Mouse (Mus musculus) stomach, embryonic 16.5 days (tissue): ENCODE measurements around the gene A230050P20Rik. TPM values are rescaled to one million over a fixed set of nuclear protein-coding genes. Genes with fewer than 3 reads are reported as not detected.

Source experiments
- ATAC-seq: fragments of 200-750 bp; cut with Nextera tagmentation; 2 replicates; pipeline ENCODE4 v1.8.0; 2017; ENCODE audit warnings: moderate number of reproducible peaks, moderate TSS enrichment; ENCODE audit not compliant: insufficient read depth, low FRiP score
- H3K27ac ChIP-seq: fragments of 300-500 bp; sonication (generic); 2 replicates; pipeline ENCODE4 v1.5.1; 2014; ENCODE audit warnings: low read length
- H3K27me3 ChIP-seq: fragments of 300-500 bp; sonication (generic); 2 replicates; pipeline ENCODE4 v1.6.1; 2014; ENCODE audit warnings: low read length, control low read depth, mixed read lengths; ENCODE audit not compliant: control insufficient read depth, insufficient read depth
- H3K36me3 ChIP-seq: fragments of 300-500 bp; sonication (generic); 2 replicates; pipeline ENCODE4 v1.6.1; 2014; ENCODE audit warnings: low read length; ENCODE audit not compliant: control insufficient read depth, insufficient read depth
- H3K4me1 ChIP-seq: fragments of 300-500 bp; sonication (generic); 2 replicates; pipeline ENCODE4 v1.6.1; 2014; ENCODE audit warnings: low read length, control low read depth, mixed read lengths; ENCODE audit not compliant: control insufficient read depth, insufficient read depth
- H3K4me2 ChIP-seq: fragments of 300-500 bp; sonication (generic); 2 replicates; pipeline ENCODE4 v1.6.1; 2014; ENCODE audit warnings: low read depth, low read length, mixed read lengths
- H3K4me3 ChIP-seq: fragments of 300-500 bp; sonication (generic); replicated peaks from 2 replicates; pipeline ENCODE4 v1.5.1; 2014; ENCODE audit warnings: mild to moderate bottlenecking, low read length
- H3K9ac ChIP-seq: fragments of 300-500 bp; sonication (generic); 2 replicates; pipeline ENCODE4 v1.6.1; 2014; ENCODE audit warnings: low read length
- H3K9me3 ChIP-seq: fragments of 300-500 bp; sonication (generic); replicated peaks from 2 replicates; pipeline ENCODE4 v1.6.1; 2016; ENCODE audit warnings: low read length, control low read depth; ENCODE audit not compliant: control insufficient read depth
- WGBS: fragments of 180-500 bp; shearing (Covaris S2); extraction: QIAGEN DNeasy Blood & Tissue Kit; methylation state at CpG from one replicate; pipeline ENCODE4 v1.1.7; 2014; 5-methylcytosine and 5-hydroxymethylcytosine counted together
- polyA plus RNA-seq: library from polyadenylated mRNA; unstranded; fragments of >200 nt; fragmentation: Nextera tagmentation; extraction: Ambion mirVana; gene quantifications from 2 replicates; pipeline ENCODE4 v1.2.1, GENCODE M21; 2015

A230050P20Rik gene
- polyA plus RNA-seq, 1 experiment from 2014 or later: 16.8 TPM

DNA sequence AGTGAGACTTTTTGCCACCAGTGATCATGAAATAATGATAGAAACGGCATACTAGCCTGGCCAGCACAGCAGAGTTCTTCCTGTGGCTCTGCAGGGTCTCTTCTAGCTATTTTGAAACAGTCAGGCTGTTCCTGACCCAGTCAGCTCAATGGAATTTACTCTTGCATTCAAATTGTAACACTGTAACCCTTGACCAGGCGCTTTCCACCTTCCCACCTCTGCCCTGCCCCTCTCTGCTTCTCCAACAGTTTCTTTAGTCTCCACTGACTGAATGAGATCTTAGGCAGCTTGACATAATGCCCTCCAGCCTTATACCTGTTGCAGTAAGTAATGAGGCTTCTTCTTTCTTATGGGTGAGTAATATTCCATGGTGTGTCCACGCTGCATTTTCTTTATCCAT lies 1.6 kb upstream of the A230050P20Rik start:
- Histone ChIP-seq H3K4me1 (no peaks in the 10 kb centered on the region; the same call in 1 of the 2 replicates), H3K9ac (no peak overlapping the region), H3K9me3 (no peaks in the 10 kb centered on the region), H3K36me3 (no peaks in the 10 kb centered on the region), H3K27me3 (peaks cover 10% of the 10 kb centered on the region; the same call in 1 of the 2 replicates), H3K4me2 (no peak overlapping the region), H3K27ac (no peak overlapping the region), H3K4me3 (no peak overlapping the region)
- 66% methylated on average over 3 of the region's 3 CpGs for WGBS
- no peak for ATAC-seq

DNA sequence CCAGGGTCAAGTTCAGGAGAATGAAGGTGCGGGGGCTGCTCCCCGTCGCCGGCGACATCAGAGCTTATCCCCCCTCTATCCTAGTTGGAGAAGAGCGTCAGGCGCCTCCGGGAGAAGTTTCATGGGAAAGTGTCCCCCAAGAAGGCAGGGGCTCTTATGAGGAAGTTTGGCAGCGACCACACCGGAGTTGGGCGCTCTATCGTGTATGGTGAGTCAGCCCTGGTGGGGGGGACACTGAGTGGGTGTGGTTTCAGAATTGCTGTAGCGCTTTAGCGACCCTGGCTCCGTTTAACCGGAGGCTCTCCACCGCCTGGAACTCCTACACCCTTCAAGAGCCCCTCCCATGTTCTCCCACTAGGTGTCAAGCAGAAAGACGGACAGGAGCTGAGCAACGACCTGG lies 804 bp downstream of the A230050P20Rik start:
- Histone ChIP-seq H3K4me2 (peak overlapping the region; percentile 76), H3K27ac (no peak overlapping the region), H3K4me1 (no peaks in the 10 kb centered on the region; the same call in 1 of the 2 replicates), H3K27me3 (peaks cover 10% of the 10 kb centered on the region; the same call in 1 of the 2 replicates), H3K4me3 (peak overlapping the region; percentile 65), H3K9me3 (no peaks in the 10 kb centered on the region), H3K36me3 (no peaks in the 10 kb centered on the region), H3K9ac (peak overlapping the region; percentile 79)
- no peak for ATAC-seq
- 4% methylated on average over 19 of the region's 19 CpGs for WGBS

DNA sequence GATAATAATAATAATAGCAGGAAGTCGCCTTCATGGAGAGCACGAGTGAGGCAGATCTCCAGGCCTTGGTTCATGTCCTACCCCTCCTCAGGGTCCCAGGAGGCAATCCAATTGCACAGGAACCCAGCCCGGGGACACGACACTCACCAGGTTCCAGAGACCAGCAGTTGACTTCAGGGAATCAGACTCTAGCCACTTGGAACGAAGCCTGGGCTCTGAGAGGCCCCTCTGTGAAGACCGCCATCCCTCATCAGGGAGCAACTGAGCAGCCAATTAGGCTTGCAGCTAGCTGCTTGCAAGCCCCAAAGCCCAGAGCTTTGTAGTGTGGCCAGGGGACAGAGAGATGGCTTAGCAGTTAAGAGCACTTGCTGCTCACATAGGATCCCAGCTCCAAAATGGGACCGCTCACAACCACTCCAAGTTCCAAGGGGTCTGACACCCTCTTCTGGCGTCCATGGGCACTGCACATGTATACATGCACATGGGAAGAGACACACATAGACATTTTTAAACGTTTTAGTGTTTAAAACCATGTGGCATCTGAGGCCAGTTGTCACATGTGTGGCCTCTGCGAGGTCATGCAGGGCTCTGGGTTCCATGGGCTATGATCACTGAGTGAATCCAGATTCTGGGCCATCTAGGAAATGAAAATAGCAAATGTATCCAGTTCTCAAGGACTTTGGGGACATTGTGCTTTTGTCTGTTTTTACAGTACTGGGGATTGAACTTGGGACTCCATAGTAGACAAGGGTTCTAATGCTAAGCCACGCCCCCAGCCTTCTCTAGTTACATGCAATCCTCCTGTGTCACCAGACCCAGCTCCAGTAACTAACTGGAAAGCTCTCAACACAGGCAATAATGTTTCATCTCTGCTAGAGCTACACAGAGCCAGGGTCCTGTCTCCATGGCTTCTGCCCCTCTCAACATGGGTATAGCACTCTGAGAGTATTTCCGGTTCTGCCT lies 2.0 kb downstream of the A230050P20Rik start:
- H3K4me2 ChIP-seq: no peak overlapping the region
- 72% methylated on average over 12 of the region's 12 CpGs for WGBS
- H3K27me3 ChIP-seq: peaks cover 10% of the 10 kb centered on the region; the same call in 1 of the 2 replicates
- H3K36me3 ChIP-seq: no peaks in the 10 kb centered on the region
- no peak for ATAC-seq
- no peaks in the 10 kb centered on the region; the same call in 1 of the 2 replicates for H3K4me1 ChIP-seq
- no peaks in the 10 kb centered on the region for H3K9me3 ChIP-seq
- no peak overlapping the region for H3K9ac ChIP-seq
- no peak overlapping the region for H3K27ac ChIP-seq
- H3K4me3 ChIP-seq: no peak overlapping the region

DNA sequence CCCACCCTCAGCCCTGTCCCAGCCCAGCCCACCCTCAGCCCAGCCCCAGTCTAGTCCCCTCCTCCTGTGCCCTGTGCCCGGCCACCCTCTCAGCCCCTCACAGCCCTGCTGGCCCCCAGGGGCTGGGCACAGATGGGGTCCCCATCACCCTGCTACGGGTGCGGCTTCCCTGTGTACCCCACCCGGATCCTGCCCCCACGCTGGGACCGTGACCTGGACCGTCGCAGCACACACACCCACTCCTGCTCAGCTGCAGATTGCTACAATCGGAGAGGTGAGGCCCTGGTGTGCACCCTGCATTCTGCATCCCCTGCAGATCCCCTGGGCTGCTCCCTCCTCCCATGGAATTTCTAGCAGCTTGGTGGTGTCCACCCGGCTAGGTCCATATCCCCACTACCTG lies 4.5 kb downstream of the A230050P20Rik start:
- H3K9me3 ChIP-seq: no peaks in the 10 kb centered on the region
- H3K9ac ChIP-seq: no peak overlapping the region
- H3K27ac ChIP-seq: no peak overlapping the region
- H3K27me3 ChIP-seq: peaks cover 6% of the 10 kb centered on the region; the same call in 1 of the 2 replicates
- H3K4me2 ChIP-seq: no peak overlapping the region
- peaks cover 4% of the 10 kb centered on the region for H3K4me1 ChIP-seq
- no peaks in the 10 kb centered on the region for H3K36me3 ChIP-seq
- ATAC-seq: no peak
- H3K4me3 ChIP-seq: no peak overlapping the region
- WGBS: 83% methylated on average over 10 of the region's 10 CpGs

DNA sequence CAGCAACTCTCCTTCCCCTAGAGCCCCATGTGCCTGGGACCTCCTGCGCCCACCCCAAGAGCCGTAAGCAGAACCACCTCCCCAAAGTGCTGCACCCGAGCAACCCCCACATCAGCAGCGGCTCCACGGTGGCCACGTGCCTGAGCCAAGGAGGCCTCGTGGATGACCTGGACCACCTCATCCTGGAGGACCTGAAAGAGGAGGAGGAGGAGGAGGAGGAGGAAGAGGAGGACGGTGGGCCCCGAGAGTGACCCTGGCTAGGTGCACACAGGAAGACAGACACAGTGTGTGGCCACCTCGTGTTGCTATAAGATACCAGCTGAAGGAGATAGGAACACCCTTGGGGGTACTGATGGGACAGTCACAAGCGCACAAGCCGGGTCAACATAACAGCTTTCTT lies 5.1 kb downstream of the A230050P20Rik start:
- WGBS: 85% methylated on average over 12 of the region's 12 CpGs
- Histone ChIP-seq H3K27me3 (peaks cover under 1% of the 10 kb centered on the region; the same call in 1 of the 2 replicates), H3K4me2 (no peak overlapping the region), H3K36me3 (no peaks in the 10 kb centered on the region), H3K9ac (no peak overlapping the region), H3K9me3 (no peaks in the 10 kb centered on the region), H3K27ac (no peak overlapping the region), H3K4me3 (no peak overlapping the region), H3K4me1 (peaks cover 4% of the 10 kb centered on the region)
- ATAC-seq: no peak

DNA sequence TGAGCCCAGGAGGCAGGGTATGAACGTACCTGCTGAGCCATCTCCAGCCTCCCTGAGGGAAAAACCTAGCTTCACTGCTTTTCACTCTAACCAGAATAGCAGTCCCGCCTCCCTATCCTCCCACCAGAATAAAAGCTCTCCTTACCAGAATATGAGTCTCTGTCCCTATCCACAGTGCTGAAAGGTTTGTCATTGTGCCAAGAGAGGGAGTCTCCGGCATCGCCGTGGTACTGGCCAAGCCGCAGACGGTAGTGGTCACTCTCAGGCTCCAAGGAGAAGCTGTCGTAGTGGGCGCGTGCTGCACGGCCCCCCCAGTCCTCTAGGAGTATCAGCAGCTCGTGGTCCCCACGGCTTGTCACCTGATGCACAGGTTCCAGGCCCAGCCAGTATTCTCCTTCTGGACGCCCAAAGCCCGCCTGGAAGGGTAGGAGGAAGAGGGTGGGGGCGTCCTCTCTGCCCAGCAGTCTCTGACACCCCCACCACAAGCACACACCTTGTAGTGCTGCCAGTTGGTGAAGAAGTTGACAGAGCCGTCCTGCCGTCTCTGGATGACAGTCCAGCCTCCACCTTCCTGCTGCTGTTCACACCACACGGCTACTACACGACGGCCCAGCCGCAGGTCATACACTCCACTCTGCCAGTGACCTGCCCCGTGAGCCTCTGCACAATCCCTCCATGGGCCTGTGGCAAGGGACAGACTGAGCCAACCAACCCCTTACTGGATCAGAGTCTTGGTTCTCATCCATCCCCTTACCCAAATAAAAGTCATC lies 6.8 kb downstream of the A230050P20Rik start:
- Histone ChIP-seq H3K4me1 (peaks cover 4% of the 10 kb centered on the region), H3K36me3 (no peaks in the 10 kb centered on the region), H3K4me3 (no peak overlapping the region), H3K4me2 (no peak overlapping the region), H3K9me3 (no peaks in the 10 kb centered on the region), H3K9ac (no peak overlapping the region), H3K27ac (no peak overlapping the region), H3K27me3 (no peaks in the 10 kb centered on the region)
- ATAC-seq: no peak
- WGBS: 60% methylated on average over 23 of the region's 23 CpGs

DNA sequence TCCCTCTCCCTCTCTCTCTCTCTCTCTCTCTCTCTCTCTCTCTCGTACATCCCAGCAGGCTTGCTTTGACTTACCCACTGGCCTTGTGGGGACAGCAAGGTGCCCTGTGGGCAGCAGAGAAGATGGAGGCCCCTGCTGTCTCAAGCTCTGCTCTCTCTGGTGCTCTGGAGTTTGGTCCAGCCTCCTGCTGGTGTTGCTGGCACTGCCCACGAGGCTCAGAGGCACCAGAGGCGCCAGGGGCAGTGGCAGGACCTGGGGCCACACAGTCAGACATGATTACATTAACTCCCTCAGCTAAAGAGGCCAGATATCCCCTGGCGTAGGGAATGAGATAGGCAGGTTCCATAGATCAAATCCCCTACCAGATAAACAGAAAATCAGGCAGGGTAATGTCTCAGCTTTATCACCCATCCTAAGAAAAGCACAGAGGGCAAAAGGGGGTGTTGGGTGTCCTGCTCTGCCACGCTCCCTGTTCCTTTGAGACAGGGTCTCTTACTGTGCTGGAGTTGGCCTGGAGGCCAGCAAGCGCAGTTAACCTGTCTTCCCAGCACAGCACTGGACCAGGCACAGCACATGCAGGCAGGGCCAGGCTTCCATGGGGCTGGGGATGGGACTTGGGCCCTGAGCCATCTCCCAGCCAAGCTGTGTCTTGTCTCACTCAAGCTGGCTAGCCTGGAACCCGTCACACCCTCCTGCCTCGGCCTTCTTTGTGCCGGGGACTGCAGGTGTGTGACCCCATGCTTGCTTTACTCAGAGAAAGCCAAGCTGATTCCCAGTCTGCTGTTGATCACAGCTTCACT lies 8.1 kb downstream of the A230050P20Rik start:
- Histone ChIP-seq H3K27ac (no peak overlapping the region), H3K4me1 (peaks cover 4% of the 10 kb centered on the region), H3K9me3 (no peaks in the 10 kb centered on the region), H3K9ac (no peak overlapping the region), H3K27me3 (no peaks in the 10 kb centered on the region), H3K4me2 (no peak overlapping the region), H3K36me3 (no peaks in the 10 kb centered on the region), H3K4me3 (no peak overlapping the region)
- whole genome bisulfite sequencing: 66% methylated on average over 8 of the region's 9 CpGs
- no peak for ATAC-seq

DNA sequence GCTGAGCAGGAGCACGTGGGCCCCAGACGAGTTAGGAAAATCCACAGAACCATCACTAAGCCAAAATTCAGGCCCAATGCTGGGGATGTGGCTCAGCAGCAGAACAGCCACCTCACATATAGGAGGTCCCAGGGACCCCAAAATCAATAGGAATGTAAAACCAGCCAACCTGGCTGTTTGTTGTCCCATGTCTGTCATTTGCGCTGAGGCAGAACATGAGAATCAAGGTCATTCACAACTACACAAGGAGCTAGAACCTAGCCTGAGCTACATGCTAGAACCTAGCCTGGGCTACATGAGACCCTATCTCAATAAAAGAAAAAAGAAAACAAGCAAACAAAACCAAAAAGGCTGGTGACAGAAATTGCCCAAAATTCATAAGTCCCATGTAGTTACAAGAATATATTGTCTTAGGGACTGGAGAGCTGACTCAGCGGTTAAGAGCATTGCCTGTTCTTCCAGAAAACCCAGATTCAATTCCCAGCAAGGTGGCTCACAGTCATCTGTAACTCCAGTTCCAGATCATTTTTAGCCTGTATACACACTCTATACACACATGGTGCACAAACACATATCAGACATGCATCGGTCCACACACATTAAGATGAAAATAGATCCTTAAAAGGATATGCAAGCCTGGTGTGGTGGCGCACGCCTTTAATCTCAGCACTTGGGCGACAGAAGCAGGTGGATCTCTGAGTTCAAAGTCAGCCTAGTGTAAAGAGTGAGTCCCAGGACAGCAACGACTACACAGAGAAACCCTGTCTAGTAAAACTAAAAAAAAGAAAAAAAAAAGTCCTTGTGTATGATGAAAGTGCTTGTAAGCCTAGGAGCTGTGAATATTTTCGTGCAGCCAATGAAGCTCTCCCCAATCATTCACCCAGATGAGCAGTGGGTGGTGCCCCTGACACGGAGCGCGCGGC lies 8.9 kb downstream of the A230050P20Rik start:
- no peak for ATAC-seq
- 35% methylated on average over 14 of the region's 14 CpGs for WGBS

More for the DNA sequence above, 8.9 kb downstream of the A230050P20Rik start:
- Histone ChIP-seq H3K4me3 (peak overlapping the region; percentile 52), H3K9ac (peak overlapping the region; percentile 64), H3K9me3 (no peaks in the 10 kb centered on the region), H3K27me3 (no peaks in the 10 kb centered on the region), H3K27ac (peak overlapping the region; percentile 5; the same call in 1 of the 2 replicates), H3K36me3 (no peaks in the 10 kb centered on the region), H3K4me1 (peaks cover 4% of the 10 kb centered on the region), H3K4me2 (peak overlapping the region; percentile 58)
